Mouse (Mus musculus) embryonic facial prominence, embryonic 13.5 days (tissue): ENCODE results near the gene Stx7. TPM values are rescaled to one million over a fixed set of nuclear protein-coding genes. Genes with fewer than 3 reads are reported as not detected.

Source experiments
- ATAC-seq: fragments of 200-750 bp; cut with Nextera tagmentation; 2 replicates; pipeline ENCODE4 v1.8.0; 2017; ENCODE audit warnings: low read depth; ENCODE audit not compliant: insufficient number of reproducible peaks, insufficient read depth, low FRiP score, low TSS enrichment
- H3K27ac ChIP-seq: fragments of 300-500 bp; sonication (generic); 2 replicates; pipeline ENCODE4 v1.5.1; 2015; ENCODE audit warnings: moderate library complexity, mild to moderate bottlenecking, inconsistent platforms
- H3K27me3 ChIP-seq: fragments of 300-500 bp; sonication (generic); 2 replicates; pipeline ENCODE4 v1.6.1; 2015; ENCODE audit warnings: mild to moderate bottlenecking, inconsistent platforms
- H3K36me3 ChIP-seq: fragments of 300-500 bp; sonication (generic); 2 replicates; pipeline ENCODE4 v1.6.1; 2015; ENCODE audit warnings: mild to moderate bottlenecking, inconsistent platforms
- H3K4me1 ChIP-seq: fragments of 300-500 bp; sonication (generic); 2 replicates; pipeline ENCODE4 v1.6.1; 2015; ENCODE audit warnings: inconsistent platforms
- H3K4me2 ChIP-seq: fragments of 300-500 bp; sonication (generic); 2 replicates; pipeline ENCODE4 v1.6.1; 2015; ENCODE audit warnings: moderate library complexity, mild to moderate bottlenecking, inconsistent platforms
- H3K4me3 ChIP-seq: fragments of 300-500 bp; sonication (generic); 2 replicates; pipeline ENCODE4 v1.5.1; 2015; ENCODE audit warnings: mild to moderate bottlenecking, inconsistent platforms
- H3K9ac ChIP-seq: fragments of 300-500 bp; sonication (generic); 2 replicates; pipeline ENCODE4 v1.6.1; 2015; ENCODE audit warnings: mild to moderate bottlenecking, inconsistent platforms
- H3K9me3 ChIP-seq: fragments of 300-500 bp; sonication (generic); 2 replicates; pipeline ENCODE4 v1.6.1; 2016; ENCODE audit warnings: inconsistent platforms
- WGBS: fragments of 180-500 bp; shearing (Covaris S2); methylation state at CpG from one replicate; pipeline ENCODE4 v1.1.7; 2015; ENCODE audit warnings: mixed read lengths; 5-methylcytosine and 5-hydroxymethylcytosine counted together
- polyA plus RNA-seq: library from polyadenylated mRNA; unstranded; fragments of >200 nt; fragmentation: Nextera tagmentation; extraction: Ambion mirVana; gene quantifications from 2 replicates; pipeline ENCODE4 v1.2.1, GENCODE M21; 2015

Gene Stx7
- polyA plus RNA-seq, 1 experiment from 2014 or later = 62.6 TPM

- peak; percentile 37; the same call in 1 of the 2 replicates for ATAC-seq
- H3K27me3 ChIP-seq = peaks cover 44% of the 10 kb centered on the region
- WGBS = under 1% methylated on average over 56 of the region's 56 CpGs
These were observed 74.5 kb downstream of the Stx7 start, which contains the start of gene Moxd1 for GRCm38 (mm10) chr10:24223449-24224143. Gene Moxd1 (plus strand): TSS chr10:24223517.

GRCm38 (mm10) chr10:24224591-24224990 lies 75.5 kb downstream of the Stx7 start:
- Histone ChIP-seq H3K9ac (no peak overlapping the region), H3K9me3 (no peaks in the 10 kb centered on the region), H3K4me3 (peak overlapping the region; percentile 53), H3K27ac (no peak overlapping the region), H3K4me1 (peaks cover 15% of the 10 kb centered on the region), H3K4me2 (peak overlapping the region; percentile 91), H3K36me3 (no peaks in the 10 kb centered on the region), H3K27me3 (peaks cover 46% of the 10 kb centered on the region)
- WGBS = 14% methylated on average over 8 of the region's 8 CpGs
- no peak for ATAC-seq

More at GRCm38 (mm10) chr10:24223449-24224143, 74.5 kb downstream of the Stx7 start, which contains the start of gene Moxd1:
- Histone ChIP-seq H3K9ac (peak within 1 kb of the TSS; percentile 68), H3K4me2 (peak within 1 kb of the TSS; percentile 91), H3K4me3 (peak within 1 kb of the TSS; percentile 53), H3K9me3 (no peaks in the 10 kb centered on the region), H3K27ac (no peak within 1 kb of the TSS), H3K4me1 (peaks cover 15% of the 10 kb centered on the region), H3K36me3 (no peaks in the 10 kb centered on the region)

GRCm38 (mm10) chr10:24228318-24229183 lies 79.4 kb downstream of the Stx7 start:
- H3K9me3 ChIP-seq = no peaks in the 10 kb centered on the region

GRCm38 (mm10) chr10:24232281-24232680 lies 83.2 kb downstream of the Stx7 start:
- H3K36me3 ChIP-seq = no peaks in the 10 kb centered on the region
- H3K9ac ChIP-seq = no peak overlapping the region
- no peak overlapping the region for H3K4me2 ChIP-seq
- H3K9me3 ChIP-seq = no peaks in the 10 kb centered on the region
- H3K4me1 ChIP-seq = 0 out of 2 replicates have a peak, but pooled peaks cover 6% of the 10 kb centered on the region
- no peak overlapping the region for H3K4me3 ChIP-seq
- WGBS = 49% methylated on average over 4 of the region's 4 CpGs
- no peak for ATAC-seq
- H3K27ac ChIP-seq = no peak overlapping the region
- peaks cover 7% of the 10 kb centered on the region for H3K27me3 ChIP-seq

More at GRCm38 (mm10) chr10:24228318-24229183, 79.4 kb downstream of the Stx7 start:
- Histone ChIP-seq H3K27ac (no peak overlapping the region), H3K4me2 (no peak overlapping the region), H3K4me3 (no peak overlapping the region), H3K4me1 (peaks cover 8% of the 10 kb centered on the region), H3K27me3 (peaks cover 26% of the 10 kb centered on the region), H3K9ac (no peak overlapping the region), H3K36me3 (no peaks in the 10 kb centered on the region)
- no peak for ATAC-seq
- 62% methylated on average over 12 of the region's 12 CpGs for WGBS

- Histone ChIP-seq H3K9me3 (no peaks in the 10 kb centered on the region), H3K4me1 (0 out of 2 replicates have a peak, but pooled peaks cover 6% of the 10 kb centered on the region), H3K27ac (no peak overlapping the region; the same call in 1 of the 2 replicates), H3K36me3 (no peaks in the 10 kb centered on the region), H3K27me3 (no peaks in the 10 kb centered on the region; the same call in 1 of the 2 replicates), H3K4me3 (no peak overlapping the region), H3K4me2 (0 out of 2 replicates have a peak overlapping the region, but pooled peaks have one; percentile 18), H3K9ac (no peak overlapping the region)
- 63% methylated on average over 23 of the region's 23 CpGs for WGBS
- no peak for ATAC-seq
These were observed 86.6 kb downstream of the Stx7 start for GRCm38 (mm10) chr10:24235426-24236283.

Other genes with a start within 250 kb of the Stx7 start
- gene Taar1, start 228.9 kb upstream of the Stx7 start, polyA plus RNA-seq = not detected in 2 replicates
- gene Taar2, start 210.7 kb upstream of the Stx7 start, polyA plus RNA-seq = 0.27 TPM in 1 of 2 replicates, not detected in the other
- gene Taar3, start 199.7 kb upstream of the Stx7 start, polyA plus RNA-seq = not detected in 2 replicates
- gene Taar4, start 188.8 kb upstream of the Stx7 start, polyA plus RNA-seq = not detected in 2 replicates
- gene Taar5, start 178.6 kb upstream of the Stx7 start, polyA plus RNA-seq = not detected in 2 replicates
- gene Taar6, start 163.7 kb upstream of the Stx7 start, polyA plus RNA-seq = not detected in 2 replicates
- not detected in 2 replicates for gene Taar7a, start 155.8 kb upstream of the Stx7 start, polyA plus RNA-seq
- gene Taar7b, start 149.4 kb upstream of the Stx7 start, polyA plus RNA-seq = not detected in 2 replicates
- gene Taar7d, start 122.1 kb upstream of the Stx7 start, polyA plus RNA-seq = not detected in 2 replicates
- gene Taar7e, start 111.7 kb upstream of the Stx7 start, polyA plus RNA-seq = not detected in 2 replicates
- gene Taar7f, start 99.8 kb upstream of the Stx7 start, polyA plus RNA-seq = not detected in 2 replicates
- not detected in 2 replicates for gene Taar8a, start 72.8 kb upstream of the Stx7 start, polyA plus RNA-seq
- gene Taar8b, start 57.0 kb upstream of the Stx7 start, polyA plus RNA-seq = not detected in 2 replicates
- gene Taar8c, start 47.4 kb upstream of the Stx7 start, polyA plus RNA-seq = not detected in 2 replicates
- not detected in 2 replicates for gene Taar9, start 39.8 kb upstream of the Stx7 start, polyA plus RNA-seq
- 27.5 and 30.8 TPM in 2 replicates for gene Moxd1, start 74.2 kb downstream of the Stx7 start, polyA plus RNA-seq